In the genomic region with DNA sequence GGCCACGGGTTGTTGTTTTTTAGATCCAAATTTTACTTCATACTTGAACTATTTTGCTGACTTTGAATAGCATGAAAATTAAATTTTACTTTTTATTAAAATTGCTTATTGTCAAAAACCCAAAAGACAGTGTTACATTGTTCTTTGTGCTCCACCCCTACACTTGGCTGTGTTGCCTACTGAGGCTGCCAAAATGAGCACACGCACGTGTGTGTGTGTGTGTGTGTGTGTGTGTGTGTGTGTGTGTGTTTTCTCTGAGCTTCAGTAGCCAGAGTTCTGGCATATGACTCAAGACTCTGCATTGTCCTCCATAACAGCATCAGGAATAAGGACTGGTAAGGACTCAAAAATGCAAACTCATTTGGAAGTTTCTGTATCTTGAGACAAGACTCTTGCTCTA, we compare ENCODE assay signal across 31 mouse cellular contexts.
DNase-seq lines count a peak whose midpoint lies in the region; ATAC-seq and TF ChIP-seq lines count a peak whose summit lies in the region.
"Had no signal": no experiment of that assay in that cellular context is flagged by ENCODE, and none has a peak within 500 bp of the region (broad histone marks: within the 10 kb centered on the region; RNA-seq: fewer than 3 reads in every experiment).

No protein-coding gene starts in this region.

- H3K9me3 ChIP-seq in embryonic facial prominence, embryonic 14.5 days (ENCODE audit: control insufficient read depth, low read length) = no peaks in the 10 kb centered on the region
- H3K9me3 ChIP-seq in embryonic facial prominence, embryonic 10.5 days = no peaks in the 10 kb centered on the region
- H3K9me3 ChIP-seq: embryonic facial prominence, embryonic 15.5 days; forebrain, embryonic 15.5 days; heart, embryonic 13.5 days; hindbrain, embryonic 13.5 days; midbrain, embryonic 13.5 days; neural tube, embryonic 13.5 days had no signal

- H3K27me3 ChIP-seq in embryonic facial prominence, embryonic 14.5 days (replicated peaks; ENCODE audit: control insufficient read depth, insufficient read depth, low read length) = no peaks in the 10 kb centered on the region
- no peaks in the 10 kb centered on the region for H3K27me3 ChIP-seq in embryonic facial prominence, embryonic 10.5 days (replicated peaks; ENCODE audit: low read depth, poor library complexity, severe bottlenecking)
- H3K27me3 ChIP-seq: embryonic facial prominence, embryonic 15.5 days; forebrain, embryonic 15.5 days; heart, embryonic 13.5 days; hindbrain, embryonic 13.5 days; midbrain, embryonic 13.5 days; neural tube, embryonic 13.5 days had no signal

- no peak overlapping the region for H3K9ac ChIP-seq in embryonic facial prominence, embryonic 14.5 days (ENCODE audit: low read depth, low read length)
- H3K9ac ChIP-seq: embryonic facial prominence, embryonic 15.5 days; forebrain, embryonic 15.5 days; heart, embryonic 13.5 days; hindbrain, embryonic 13.5 days; liver, embryonic 14.5 days; midbrain, embryonic 13.5 days; neural tube, embryonic 13.5 days had no signal

- no peak for ATAC-seq in embryonic facial prominence, embryonic 14.5 days (ENCODE audit: low read depth)
- ATAC-seq: activated CD4-positive, CD25-positive, alpha-beta regulatory T cell, adult 4 months; CD4-positive, CD25-positive, alpha-beta regulatory T cell, adult 4 months; forebrain, embryonic 15.5 days; intestine, postnatal 0 days; midbrain, embryonic 13.5 days had no signal

- TF ChIP-seq POLR2A in embryonic fibroblast, embryonic 13.5 days (IDR thresholded peaks at IDR 0.05; ENCODE audit: low read depth, low read length) = no peak

- WGBS in embryonic facial prominence, embryonic 14.5 days = 56% methylated on average over 3 of the region's 3 CpGs
- WGBS in embryonic facial prominence, embryonic 10.5 days = 89% methylated on average over 3 of the region's 3 CpGs

- intact Hi-C loops in heart, postnatal 14 days (cut with DNase I) = no loop called here
- intact Hi-C loops in heart, postnatal 36 days (cut with DNase I) = no loop called here
- intact Hi-C loops in left cerebral cortex, postnatal 25 days (cut with DNase I) = no loop called here

- no peaks in the 10 kb centered on the region for H3K36me3 ChIP-seq in embryonic facial prominence, embryonic 14.5 days (ENCODE audit: control insufficient read depth, insufficient read depth, low read length)
- H3K36me3 ChIP-seq in embryonic facial prominence, embryonic 10.5 days (replicated peaks) = no peaks in the 10 kb centered on the region
- H3K36me3 ChIP-seq: embryonic facial prominence, embryonic 15.5 days; forebrain, embryonic 15.5 days; heart, embryonic 13.5 days; hindbrain, embryonic 13.5 days; midbrain, embryonic 13.5 days; neural tube, embryonic 13.5 days had no signal

- TF ChIP-seq CTCF in embryonic fibroblast, embryonic 13.5 days (IDR thresholded peaks at IDR 0.05; ENCODE audit: borderline replicate concordance, insufficient read depth, low read length) = no peak

- H3K4me3 ChIP-seq in embryonic facial prominence, embryonic 14.5 days (ENCODE audit: low read depth, low read length) = no peak overlapping the region
- no peak overlapping the region for H3K4me3 ChIP-seq in embryonic facial prominence, embryonic 10.5 days
- H3K4me3 ChIP-seq in embryonic fibroblast, embryonic 13.5 days (ENCODE audit: insufficient read depth, low read length) = no peak overlapping the region
- H3K4me3 ChIP-seq: embryonic facial prominence, embryonic 15.5 days; forebrain, embryonic 15.5 days; gastrocnemius, adult 2 months; heart, embryonic 13.5 days; hindbrain, embryonic 13.5 days; midbrain, embryonic 13.5 days; neural tube, embryonic 13.5 days had no signal

- no peak overlapping the region for H3K27ac ChIP-seq in embryonic facial prominence, embryonic 14.5 days (replicated peaks; ENCODE audit: low read depth, low read length)
- no peak overlapping the region for H3K27ac ChIP-seq in embryonic facial prominence, embryonic 10.5 days (replicated peaks)
- peak overlapping the region; percentile 12; the same call in 1 of the 2 replicates for H3K27ac ChIP-seq in embryonic fibroblast, embryonic 13.5 days (ENCODE audit: insufficient read depth, low read length)
- H3K27ac ChIP-seq: forebrain, embryonic 15.5 days; gastrocnemius, adult 2 months; heart, embryonic 13.5 days; hindbrain, embryonic 13.5 days; liver, embryonic 14.5 days; macrophage; neural tube, embryonic 13.5 days; stomach, postnatal 0 days had no signal

- DNase-seq in embryonic facial prominence, embryonic 14.5 days (ENCODE audit: low spot score) = peak; percentile 36
- DNase-seq in embryonic facial prominence, embryonic 10.5 days (ENCODE audit: low spot score) = no peak
- peak; percentile 16 to 44 for DNase-seq in heart, postnatal 14 days
- no peak for DNase-seq in heart, postnatal 36 days
- no peak for DNase-seq in spleen, postnatal 14 days (ENCODE audit: low spot score in 2 of 2)
- no peak for DNase-seq in left cerebral cortex, postnatal 25 days (ENCODE audit: low spot score in 2 of 2)
- DNase-seq: adrenal gland, adult 8-10 months; cerebellum, adult 8-10 months; gastrocnemius, adult 2 months; kidney, adult 9 months; kidney, postnatal 10 days; layer of hippocampus, adult 9-11 months; liver; lung, adult 2 months; lung, postnatal 10 days; right cerebral cortex, postnatal 14 days; thymus, adult 18-20 months; thymus, postnatal 36 days had no signal

- no peak overlapping the region for H3K4me2 ChIP-seq in embryonic facial prominence, embryonic 14.5 days (ENCODE audit: low read depth, low read length)
- H3K4me2 ChIP-seq: embryonic facial prominence, embryonic 15.5 days; forebrain, embryonic 15.5 days; heart, embryonic 13.5 days; hindbrain, embryonic 13.5 days; midbrain, embryonic 13.5 days; neural tube, embryonic 13.5 days had no signal

- peaks cover 5% of the 10 kb centered on the region; the same call in 1 of the 2 replicates for H3K4me1 ChIP-seq in embryonic facial prominence, embryonic 14.5 days (ENCODE audit: control insufficient read depth, insufficient read depth, low read length)
- peaks cover 5% of the 10 kb centered on the region; the same call in 1 of the 2 replicates for H3K4me1 ChIP-seq in embryonic facial prominence, embryonic 10.5 days
- peaks cover 6% of the 10 kb centered on the region for H3K4me1 ChIP-seq in embryonic fibroblast, embryonic 13.5 days (ENCODE audit: control insufficient read depth, insufficient read depth, low read length)

Comparison
In these comparisons a context has a peak if more than half of its experiments do, and no peak if none do; other contexts are left out.
1. DNase-seq: peak in embryonic facial prominence, embryonic 14.5 days (single experiment) and heart, postnatal 14 days (2 of 2); none in embryonic facial prominence, embryonic 10.5 days (single experiment), heart, postnatal 36 days (0 of 2), spleen, postnatal 14 days (0 of 2) and left cerebral cortex, postnatal 25 days (0 of 2).